Mouse (Mus musculus) erythroblast, embryonic 14.5 days (primary cell): ENCODE measurements around the gene Trabd2b.

Source experiments
- GATA1 ChIP-seq: IDR thresholded peaks from 2 replicates; pipeline ENCODE4 v1.6.1; 2012; ENCODE audit warnings: low read length, inconsistent platforms, mixed read lengths
- TAL1 ChIP-seq: IDR thresholded peaks from 3 replicates; pipeline ENCODE4 v1.6.1; 2012; ENCODE audit warnings: low read length, inconsistent platforms, mixed read lengths

- TF ChIP-seq TAL1, result no peak
- TF ChIP-seq GATA1, result no peak
Measured at GRCm38 (mm10) chr4:114648532-114649074, 242.1 kb downstream of the Trabd2b start.
